ENCODE assay signal across 24 mouse cellular contexts in the genomic region with DNA sequence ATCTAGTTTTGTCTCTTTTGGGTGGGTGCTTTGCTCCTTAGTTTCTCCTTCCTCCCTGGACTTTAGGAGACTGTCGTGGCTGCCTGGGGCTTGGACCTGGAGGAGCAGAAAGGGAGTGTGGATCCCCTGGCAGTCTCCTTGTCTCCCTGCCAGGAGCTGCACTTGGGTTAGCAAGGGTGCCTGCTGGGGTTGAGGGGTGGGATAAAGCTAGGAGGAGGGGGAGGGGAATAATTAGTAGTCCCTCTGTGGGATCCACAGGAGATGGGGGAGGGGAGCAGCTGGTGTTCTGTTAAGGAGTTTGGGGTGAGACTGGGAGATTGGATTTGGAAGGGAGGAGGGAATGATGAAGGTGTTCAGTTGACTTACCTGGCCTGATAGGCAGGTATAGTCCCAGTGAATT.
A peak's percentile ranks its signal among the peaks of the same experiment; 100 is the strongest.
DNase-seq lines count a peak whose midpoint lies in the region; ATAC-seq and TF ChIP-seq lines count a peak whose summit lies in the region.
"Had no signal": no experiment of that assay in that cellular context is flagged by ENCODE, and none has a peak within 500 bp of the region (broad histone marks: within the 10 kb centered on the region; RNA-seq: fewer than 3 reads in every experiment).

No protein-coding gene starts in this region.

- no peaks in the 10 kb centered on the region; the same call in 1 of the 2 replicates for H3K9me3 ChIP-seq in embryonic facial prominence, embryonic 14.5 days (ENCODE audit: control insufficient read depth, low read length)
- 0 out of 2 replicates have a peak, but pooled peaks cover 5% of the 10 kb centered on the region for H3K9me3 ChIP-seq in embryonic facial prominence, embryonic 10.5 days
- no peaks in the 10 kb centered on the region for H3K9me3 ChIP-seq in hindbrain, embryonic 10.5 days
- no peaks in the 10 kb centered on the region for H3K9me3 ChIP-seq in hindbrain, embryonic 14.5 days (ENCODE audit: control insufficient read depth, low read length)
- no peaks in the 10 kb centered on the region for H3K9me3 ChIP-seq in midbrain, embryonic 11.5 days (ENCODE audit: control insufficient read depth, low read length)
- H3K9me3 ChIP-seq in midbrain, embryonic 15.5 days = no peaks in the 10 kb centered on the region
- H3K9me3 ChIP-seq: embryonic facial prominence, embryonic 12.5 days; forebrain, embryonic 15.5 days had no signal

- H3K27ac ChIP-seq in embryonic facial prominence, embryonic 14.5 days (replicated peaks; ENCODE audit: low read depth, low read length) = no peak overlapping the region
- no peak overlapping the region; the same call in 1 of the 2 replicates for H3K27ac ChIP-seq in embryonic facial prominence, embryonic 10.5 days (replicated peaks)
- H3K27ac ChIP-seq in hindbrain, embryonic 10.5 days = 0 out of 2 replicates have a peak overlapping the region, but pooled peaks have one; percentile 12
- H3K27ac ChIP-seq in hindbrain, embryonic 14.5 days = no peak overlapping the region
- H3K27ac ChIP-seq in midbrain, embryonic 11.5 days (ENCODE audit: low read depth, low read length) = no peak overlapping the region
- no peak overlapping the region for H3K27ac ChIP-seq in midbrain, embryonic 15.5 days
- H3K27ac ChIP-seq: embryonic facial prominence, embryonic 12.5 days; forebrain, embryonic 15.5 days; heart, adult 2 months; hindbrain, embryonic 13.5 days; hindbrain, postnatal 0 days had no signal

- H3K36me3 ChIP-seq in embryonic facial prominence, embryonic 14.5 days (ENCODE audit: control insufficient read depth, insufficient read depth, low read length) = no peaks in the 10 kb centered on the region
- H3K36me3 ChIP-seq in embryonic facial prominence, embryonic 10.5 days (replicated peaks) = peaks cover 2% of the 10 kb centered on the region; the same call in 1 of the 2 replicates
- H3K36me3 ChIP-seq in hindbrain, embryonic 10.5 days = 0 out of 2 replicates have a peak, but pooled peaks cover 3% of the 10 kb centered on the region
- no peaks in the 10 kb centered on the region; the same call in 1 of the 2 replicates for H3K36me3 ChIP-seq in hindbrain, embryonic 14.5 days (replicated peaks; ENCODE audit: control insufficient read depth, insufficient read depth)
- no peaks in the 10 kb centered on the region; the same call in 1 of the 2 replicates for H3K36me3 ChIP-seq in midbrain, embryonic 11.5 days (ENCODE audit: control insufficient read depth, insufficient read depth, low read length)
- H3K36me3 ChIP-seq in midbrain, embryonic 15.5 days (replicated peaks) = no peaks in the 10 kb centered on the region
- H3K36me3 ChIP-seq: embryonic facial prominence, embryonic 12.5 days had no signal

- no peak for TF ChIP-seq POLR2A in brain, embryonic 14.5 days (IDR thresholded peaks at IDR 0.05; ENCODE audit: borderline replicate concordance, extremely low read depth, insufficient read depth, insufficient read length, poor library complexity, severe bottlenecking)

- no peak overlapping the region for H3K4me2 ChIP-seq in embryonic facial prominence, embryonic 14.5 days (ENCODE audit: low read depth, low read length)
- H3K4me2 ChIP-seq in hindbrain, embryonic 14.5 days (replicated peaks) = no peak overlapping the region
- H3K4me2 ChIP-seq in midbrain, embryonic 11.5 days = no peak overlapping the region
- no peak overlapping the region for H3K4me2 ChIP-seq in midbrain, embryonic 15.5 days
- H3K4me2 ChIP-seq: embryonic facial prominence, embryonic 12.5 days; forebrain, embryonic 15.5 days; heart, embryonic 11.5 days; hindbrain, embryonic 13.5 days had no signal

- no peak overlapping the region for H3K9ac ChIP-seq in embryonic facial prominence, embryonic 14.5 days (ENCODE audit: low read depth, low read length)
- H3K9ac ChIP-seq in hindbrain, embryonic 14.5 days = no peak overlapping the region
- H3K9ac ChIP-seq in midbrain, embryonic 11.5 days (ENCODE audit: low read length) = no peak overlapping the region
- H3K9ac ChIP-seq in midbrain, embryonic 15.5 days = no peak overlapping the region
- H3K9ac ChIP-seq: embryonic facial prominence, embryonic 12.5 days; forebrain, embryonic 15.5 days; hindbrain, embryonic 13.5 days had no signal

- no peak overlapping the region for H3K4me3 ChIP-seq in embryonic facial prominence, embryonic 14.5 days (ENCODE audit: low read depth, low read length)
- no peak overlapping the region for H3K4me3 ChIP-seq in embryonic facial prominence, embryonic 10.5 days
- H3K4me3 ChIP-seq in hindbrain, embryonic 10.5 days = no peak overlapping the region
- no peak overlapping the region for H3K4me3 ChIP-seq in hindbrain, embryonic 14.5 days (replicated peaks; ENCODE audit: low read length)
- no peak overlapping the region for H3K4me3 ChIP-seq in midbrain, embryonic 11.5 days (ENCODE audit: low read depth, low read length)
- H3K4me3 ChIP-seq in midbrain, embryonic 15.5 days = no peak overlapping the region
- H3K4me3 ChIP-seq: embryonic facial prominence, embryonic 12.5 days; erythroblast, embryonic 14.5 days; forebrain, embryonic 15.5 days; heart, adult 2 months; hindbrain, embryonic 13.5 days had no signal

- no peak for TF ChIP-seq CTCF in brain, embryonic 14.5 days (IDR thresholded peaks at IDR 0.05; ENCODE audit: borderline replicate concordance, extremely low read depth, insufficient read depth, insufficient read length)

- WGBS in embryonic facial prominence, embryonic 14.5 days = 15% methylated on average over 1 of the region's 1 CpGs
- 14% methylated on average over 1 of the region's 1 CpGs for WGBS in embryonic facial prominence, embryonic 10.5 days
- WGBS in hindbrain, embryonic 10.5 days = 8% methylated on average over 1 of the region's 1 CpGs
- WGBS in hindbrain, embryonic 14.5 days = 15% methylated on average over 1 of the region's 1 CpGs
- WGBS in midbrain, embryonic 11.5 days = 15% methylated on average over 1 of the region's 1 CpGs
- 0% methylated on average over 1 of the region's 1 CpGs for WGBS in midbrain, embryonic 15.5 days

- peak; percentile 8 for DNase-seq in embryonic facial prominence, embryonic 14.5 days (ENCODE audit: low spot score)
- DNase-seq in embryonic facial prominence, embryonic 10.5 days (ENCODE audit: low spot score) = no peak
- DNase-seq in hindbrain, embryonic 10.5 days (ENCODE audit: low spot score) = no peak
- DNase-seq in hindbrain, embryonic 14.5 days (ENCODE audit: low spot score) = no peak
- DNase-seq in midbrain, embryonic 11.5 days (ENCODE audit: low spot score, missing footprints) = no peak
- peak; percentile 20 for DNase-seq in brain, embryonic 14.5 days (ENCODE audit: low read depth)
- no peak for DNase-seq in heart, adult 9 months (ENCODE audit: low spot score in 2 of 2)
- DNase-seq: adrenal gland, adult 8-10 months; adrenal gland, postnatal 25 days; cerebellum, adult 18-20 months; cerebellum, adult 9-10 months; cerebellum, postnatal 14 days; gastrocnemius, postnatal 10 days; gastrocnemius, postnatal 36 days; heart, adult 2 months had no signal

- ATAC-seq in embryonic facial prominence, embryonic 14.5 days (ENCODE audit: low read depth) = no peak
- ATAC-seq in hindbrain, embryonic 14.5 days (ENCODE audit: low FRiP score) = no peak
- peak; percentile 58 for ATAC-seq in midbrain, embryonic 11.5 days (ENCODE audit: low FRiP score)
- ATAC-seq in midbrain, embryonic 15.5 days (replicated peaks) = no peak
- ATAC-seq: activated CD4-positive, CD25-positive, alpha-beta regulatory T cell, adult 4 months; forebrain, embryonic 15.5 days; hindbrain, postnatal 0 days; inflammation-experienced regulatory T-cells, adult 6 months had no signal

- H3K27me3 ChIP-seq in embryonic facial prominence, embryonic 14.5 days (replicated peaks; ENCODE audit: control insufficient read depth, insufficient read depth, low read length) = no peaks in the 10 kb centered on the region
- no peaks in the 10 kb centered on the region for H3K27me3 ChIP-seq in embryonic facial prominence, embryonic 10.5 days (replicated peaks; ENCODE audit: low read depth, poor library complexity, severe bottlenecking)
- H3K27me3 ChIP-seq in hindbrain, embryonic 10.5 days (ENCODE audit: insufficient read depth, poor library complexity, severe bottlenecking) = no peaks in the 10 kb centered on the region
- no peaks in the 10 kb centered on the region for H3K27me3 ChIP-seq in hindbrain, embryonic 14.5 days (ENCODE audit: control insufficient read depth, insufficient read depth, low read length)
- H3K27me3 ChIP-seq in midbrain, embryonic 11.5 days (ENCODE audit: control insufficient read depth, insufficient read depth, low read length) = no peaks in the 10 kb centered on the region
- no peaks in the 10 kb centered on the region for H3K27me3 ChIP-seq in midbrain, embryonic 15.5 days (replicated peaks)
- H3K27me3 ChIP-seq: embryonic facial prominence, embryonic 12.5 days; forebrain, embryonic 15.5 days; hindbrain, embryonic 13.5 days had no signal

- H3K4me1 ChIP-seq in embryonic facial prominence, embryonic 14.5 days (ENCODE audit: control insufficient read depth, insufficient read depth, low read length) = no peaks in the 10 kb centered on the region
- peaks cover 5% of the 10 kb centered on the region for H3K4me1 ChIP-seq in embryonic facial prominence, embryonic 10.5 days
- H3K4me1 ChIP-seq in hindbrain, embryonic 10.5 days (replicated peaks) = peaks cover 7% of the 10 kb centered on the region
- H3K4me1 ChIP-seq in hindbrain, embryonic 14.5 days (replicated peaks; ENCODE audit: control insufficient read depth, insufficient read depth, low read length) = no peaks in the 10 kb centered on the region
- H3K4me1 ChIP-seq in midbrain, embryonic 11.5 days (ENCODE audit: control insufficient read depth, insufficient read depth, low read length) = 0 out of 2 replicates have a peak, but pooled peaks cover 2% of the 10 kb centered on the region
- H3K4me1 ChIP-seq in midbrain, embryonic 15.5 days = no peaks in the 10 kb centered on the region
- H3K4me1 ChIP-seq: embryonic facial prominence, embryonic 12.5 days had no signal

Comparison
In these comparisons a context has a peak if more than half of its experiments do, and no peak if none do; other contexts are left out.
1. DNase-seq: peak in embryonic facial prominence, embryonic 14.5 days (single experiment) and brain, embryonic 14.5 days (single experiment); none in embryonic facial prominence, embryonic 10.5 days (single experiment), hindbrain, embryonic 10.5 days (single experiment), hindbrain, embryonic 14.5 days (single experiment), midbrain, embryonic 11.5 days (single experiment) and heart, adult 9 months (0 of 2).